Comparison of ENCODE assay signal across 29 mouse cellular contexts in the genomic region with DNA sequence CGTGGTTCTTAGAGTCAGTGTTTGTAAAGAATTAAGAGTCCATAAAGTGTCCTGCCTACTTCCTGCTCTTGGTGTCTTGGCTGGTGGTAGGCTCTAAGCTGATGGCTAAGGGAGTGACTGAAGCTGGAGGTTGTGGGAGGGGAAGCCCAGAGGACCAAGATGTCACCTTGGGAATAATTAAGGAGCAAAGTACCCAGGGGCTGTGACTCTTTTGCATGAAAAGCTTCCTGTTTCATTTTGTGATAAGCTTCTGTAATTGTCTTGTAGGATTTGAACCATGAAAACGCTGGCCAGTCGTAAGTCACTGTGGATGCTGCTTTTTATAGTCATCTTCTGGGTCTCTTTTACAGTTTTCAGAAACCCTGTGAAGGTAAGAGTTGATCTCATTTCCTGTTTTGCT. TPM values are rescaled to one million over a fixed set of nuclear protein-coding genes. Genes with fewer than 3 reads are reported as not detected.
DNase-seq lines count a peak whose midpoint lies in the region; ATAC-seq and TF ChIP-seq lines count a peak whose summit lies in the region.
"Had no signal": no experiment of that assay in that cellular context is flagged by ENCODE, and none has a peak within 500 bp of the region (broad histone marks: within the 10 kb centered on the region; RNA-seq: fewer than 3 reads in every experiment).

No protein-coding gene starts in this region.

- peaks cover 2% of the 10 kb centered on the region for H3K4me1 ChIP-seq in bone marrow, adult 2 months (ENCODE audit: control insufficient read depth, insufficient read depth, low read length)
- H3K4me1 ChIP-seq: hindbrain, embryonic 15.5 days; megakaryocyte, embryonic 14.5 days; midbrain, embryonic 12.5 days; neural tube, embryonic 15.5 days had no signal

- ATAC-seq in CD4-positive, CD25-positive, alpha-beta regulatory T cell, adult 4 months = no peak
- ATAC-seq: forebrain, postnatal 0 days; Patski had no signal

- intact Hi-C loops in heart, postnatal 14 days (cut with DNase I) = no loop called here

- H3K4me3 ChIP-seq in bone marrow, adult 2 months (replicated peaks; ENCODE audit: control insufficient read depth, low read depth, low read length) = peak overlapping the region; percentile 9
- H3K4me3 ChIP-seq: erythroblast, embryonic 14.5 days; hindbrain, embryonic 15.5 days; megakaryocyte, embryonic 14.5 days; midbrain, embryonic 12.5 days; neural tube, embryonic 15.5 days had no signal

- no peak for TF ChIP-seq CTCF in bone marrow, adult 2 months (IDR thresholded peaks at IDR 0.05; ENCODE audit: control insufficient read depth, insufficient read depth, low read length)

- DNase-seq in CD4-positive, CD25-positive, alpha-beta regulatory T cell, adult 2 months (ENCODE audit: low read depth, low spot score) = peak; percentile 8
- DNase-seq in A20 (ENCODE audit: low read depth, low spot score) = peak; percentile 32
- peak; percentile 5 for DNase-seq in naive thymus-derived CD4-positive, alpha-beta T cell, adult 2 months (ENCODE audit: low read depth)
- DNase-seq in kidney, postnatal 14 days = no peak
- no peak for DNase-seq in frontal cortex, postnatal 25 days (ENCODE audit: low spot score in 2 of 2)
- DNase-seq in heart, postnatal 14 days = no peak
- DNase-seq: adrenal gland, postnatal 14 days; cerebellum, adult 18-20 months; cerebellum, postnatal 10 days; forebrain, postnatal 0 days; gastrocnemius, postnatal 10 days; heart, postnatal 4 days; kidney, adult 18-20 months; liver; lung, postnatal 36 days; retina, postnatal 1 day; right cerebral cortex, postnatal 14 days; thymus, adult 2 months; thymus, postnatal 36 days had no signal

- H3K27ac ChIP-seq in bone marrow, adult 2 months (ENCODE audit: control insufficient read depth, insufficient read depth, low read depth, low read length, poor library complexity) = peak overlapping the region; percentile 48; the same call in 1 of the 2 replicates
- H3K27ac ChIP-seq: hindbrain, embryonic 15.5 days; kidney, postnatal 0 days; midbrain, embryonic 12.5 days; neural tube, embryonic 15.5 days; stomach, postnatal 0 days had no signal

- 25% methylated on average over 3 of the region's 3 CpGs for WGBS in bone marrow, adult 2 months

- no peak for TF ChIP-seq POLR2A in bone marrow, adult 2 months (IDR thresholded peaks at IDR 0.05; ENCODE audit: borderline replicate concordance, control insufficient read depth, low read depth, low read length)

RNA-seq across cellular contexts. Expression of gene Nxpe2, which starts 36.7 kb away (rescaled TPM):
- under 1 TPM; 0.09 to 0.57 TPM for polyA plus RNA-seq in CD4-positive, CD25-positive, alpha-beta regulatory T cell, adult 4 months (2017; shearing (Covaris generic))
- polyA plus RNA-seq in bone marrow, adult 2 months (2011; ENCODE audit: insufficient read depth, insufficient read length, low replicate concordance, missing spikeins) = 81.3 and 120 TPM in 2 replicates
- total RNA-seq in heart, postnatal 14 days (2021) = 1 to 10 TPM; 2.3 to 2.5 TPM
- total RNA-seq: forebrain, postnatal 0 days had no signal

Comparison
In these comparisons a context has a peak if more than half of its experiments do, and no peak if none do; other contexts are left out.
1. DNase-seq: peak in CD4-positive, CD25-positive, alpha-beta regulatory T cell, adult 2 months (single experiment), A20 (single experiment) and naive thymus-derived CD4-positive, alpha-beta T cell, adult 2 months (single experiment); none in kidney, postnatal 14 days (single experiment), frontal cortex, postnatal 25 days (0 of 2) and heart, postnatal 14 days (0 of 2).
2. RNA of gene Nxpe2, which starts 36.7 kb away (polyA plus RNA-seq): 81.3 to 120 TPM in bone marrow, adult 2 months; 0.09 to 0.57 TPM in CD4-positive, CD25-positive, alpha-beta regulatory T cell, adult 4 months; every median in the first group is over 10 times any median in the second.